Mouse (Mus musculus): ENCODE measurements around the gene Adh4. TPM values are rescaled to one million over a fixed set of nuclear protein-coding genes. Genes with fewer than 3 reads are reported as not detected.
"Not testable (repeated sequence)": the region's sequence is repeated elsewhere in the genome, so short reads cannot be mapped to it uniquely, and the experiment has no call there.

Adh4 gene
- polyA plus RNA-seq, 1 experiment from 2014 or later = not detected

DNA sequence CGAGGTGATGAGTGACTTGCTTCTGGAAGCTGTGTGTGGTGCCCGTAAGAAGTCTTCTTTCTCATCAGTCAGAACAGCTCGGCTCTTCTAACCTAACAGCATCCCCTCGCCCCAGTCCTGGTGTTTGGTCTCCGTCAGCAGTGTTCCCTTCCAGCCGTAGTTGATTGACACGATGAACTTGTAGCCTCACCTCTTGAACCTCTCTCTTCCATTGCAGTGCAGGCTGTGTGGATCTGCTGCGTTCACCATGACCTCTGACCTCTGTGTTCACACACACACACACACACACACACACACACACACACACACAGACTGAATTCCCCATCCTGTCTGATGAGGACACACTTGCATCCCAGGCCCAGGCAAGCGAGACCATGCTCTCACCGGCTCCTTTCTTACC is 36.9 kb downstream of the Adh4 start:
- H3K9me3 ChIP-seq = no peaks in the 10 kb centered on the region
- peaks cover 91% of the 10 kb centered on the region for H3K36me3 ChIP-seq
- H3K27me3 ChIP-seq = no peaks in the 10 kb centered on the region
- H3K4me3 ChIP-seq = no peak overlapping the region
- 91% methylated on average over 10 of the region's 10 CpGs for WGBS
- H3K4me1 ChIP-seq = no peaks in the 10 kb centered on the region
- no peak overlapping the region for H3K27ac ChIP-seq (replicated peaks)
- H3K9ac ChIP-seq (replicated peaks) = no peak overlapping the region
- H3K4me2 ChIP-seq (replicated peaks) = no peak overlapping the region
- ATAC-seq (ENCODE audit: low FRiP score, low read depth) = no peak

- no peak for ATAC-seq (ENCODE audit: low FRiP score, low read depth)
- H3K27me3 ChIP-seq = no peaks in the 10 kb centered on the region
- H3K4me2 ChIP-seq (replicated peaks) = no peak overlapping the region
- no peaks in the 10 kb centered on the region for H3K9me3 ChIP-seq
- no peak overlapping the region for H3K9ac ChIP-seq (replicated peaks)
- no peak overlapping the region for H3K27ac ChIP-seq (replicated peaks)
- 91% methylated on average over 1 of the region's 1 CpGs for WGBS
- H3K36me3 ChIP-seq = peaks cover 94% of the 10 kb centered on the region
- no peaks in the 10 kb centered on the region for H3K4me1 ChIP-seq
- H3K4me3 ChIP-seq = no peak overlapping the region
These were observed 39.0 kb downstream of the Adh4 start for GRCm38 (mm10) chr3:138454234-138454633.

DNA sequence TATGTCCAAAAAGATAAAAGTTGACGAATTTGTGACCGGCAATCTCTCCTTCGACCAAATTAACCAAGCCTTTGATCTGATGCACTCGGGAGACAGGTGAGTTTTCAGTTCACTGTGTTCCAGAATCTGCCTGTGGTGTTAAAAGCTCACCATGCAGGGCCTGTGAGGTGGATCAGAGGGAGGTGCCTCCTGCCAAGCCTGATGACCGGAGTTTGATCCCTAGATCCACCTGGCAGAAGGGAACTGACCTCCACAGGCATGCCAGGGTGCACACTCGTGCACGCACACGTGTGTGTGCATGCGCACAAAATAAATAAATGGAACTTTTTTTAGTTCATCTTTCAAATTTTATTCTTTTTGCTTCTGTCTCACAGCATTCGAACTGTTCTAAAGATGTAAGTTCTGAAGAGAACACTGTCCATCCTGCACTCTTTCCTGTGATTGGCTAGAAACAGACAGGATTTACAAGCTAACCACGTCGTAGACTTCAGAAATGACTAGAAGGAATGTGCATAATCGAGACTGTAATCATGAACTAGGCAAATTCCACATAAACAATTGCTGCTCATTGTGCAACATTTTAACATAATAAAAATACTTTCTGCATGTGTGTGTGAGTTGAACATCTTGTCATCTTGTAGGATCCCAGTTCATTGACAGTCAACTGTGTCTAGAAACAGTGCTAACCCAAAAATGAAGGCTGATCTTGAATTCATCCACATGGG is 39.6 kb downstream of the Adh4 start:
- no peak overlapping the region for H3K9ac ChIP-seq (replicated peaks)
- H3K4me2 ChIP-seq (replicated peaks) = no peak overlapping the region
- no peak overlapping the region for H3K4me3 ChIP-seq
- ATAC-seq (ENCODE audit: low FRiP score, low read depth) = no peak
- peaks cover 94% of the 10 kb centered on the region for H3K36me3 ChIP-seq
- H3K4me1 ChIP-seq = no peaks in the 10 kb centered on the region
- H3K9me3 ChIP-seq = no peaks in the 10 kb centered on the region
- no peaks in the 10 kb centered on the region for H3K27me3 ChIP-seq
- 91% methylated on average over 13 of the region's 13 CpGs for WGBS
- no peak overlapping the region for H3K27ac ChIP-seq (replicated peaks)

DNA sequence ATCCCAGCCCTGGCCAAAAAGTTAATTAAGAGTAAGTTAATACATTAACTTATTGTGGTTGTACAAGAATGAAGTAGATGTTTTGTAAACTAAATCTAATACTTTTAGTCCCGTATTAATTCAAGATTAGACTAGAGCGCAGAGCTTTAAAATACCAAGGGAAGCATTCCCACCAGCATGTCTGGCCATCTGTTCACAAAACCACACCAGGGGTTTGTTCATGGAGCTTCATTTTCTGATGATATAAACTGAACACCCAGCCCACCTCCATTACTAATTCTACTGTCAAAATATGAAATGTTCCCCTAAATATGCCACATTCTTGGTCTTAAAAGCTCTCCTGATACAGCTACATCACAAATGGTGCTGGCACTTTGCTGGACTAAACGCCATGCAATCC is 43.2 kb downstream of the Adh4 start:
- ATAC-seq (ENCODE audit: low FRiP score, low read depth) = no peak
- WGBS = 96% methylated on average over 3 of the region's 3 CpGs
- no peak overlapping the region for H3K9ac ChIP-seq (replicated peaks)

GRCm38 (mm10) chr3:138460260-138460659 is 45.0 kb downstream of the Adh4 start:
- ATAC-seq (ENCODE audit: low FRiP score, low read depth) = no peak
- no peak overlapping the region for H3K27ac ChIP-seq (replicated peaks)
- H3K9ac ChIP-seq (replicated peaks) = no peak overlapping the region
- peaks cover 83% of the 10 kb centered on the region for H3K36me3 ChIP-seq
- no peaks in the 10 kb centered on the region for H3K27me3 ChIP-seq
- no peaks in the 10 kb centered on the region for H3K4me1 ChIP-seq
- no peaks in the 10 kb centered on the region for H3K9me3 ChIP-seq
- whole genome bisulfite sequencing = 82% methylated on average over 13 of the region's 13 CpGs
- no peak overlapping the region for H3K4me2 ChIP-seq (replicated peaks)
- no peak overlapping the region for H3K4me3 ChIP-seq

More for the DNA sequence above, 43.2 kb downstream of the Adh4 start:
- Histone ChIP-seq H3K36me3 (peaks cover 84% of the 10 kb centered on the region), H3K27me3 (no peaks in the 10 kb centered on the region), H3K4me3 (no peak overlapping the region), H3K4me2 (replicated peaks) (no peak overlapping the region), H3K4me1 (no peaks in the 10 kb centered on the region), H3K27ac (replicated peaks) (no peak overlapping the region), H3K9me3 (no peaks in the 10 kb centered on the region)

- WGBS = 90% methylated on average over 3 of the region's 3 CpGs
- peak; percentile 1 for ATAC-seq (ENCODE audit: low FRiP score, low read depth)
- H3K4me3 ChIP-seq = no peak overlapping the region
- no peaks in the 10 kb centered on the region for H3K9me3 ChIP-seq
- no peaks in the 10 kb centered on the region for H3K27me3 ChIP-seq
- peaks cover 84% of the 10 kb centered on the region for H3K36me3 ChIP-seq
- no peak overlapping the region for H3K4me2 ChIP-seq (replicated peaks)
- no peak overlapping the region for H3K9ac ChIP-seq (replicated peaks)
- H3K27ac ChIP-seq (replicated peaks) = no peak overlapping the region
- H3K4me1 ChIP-seq = no peaks in the 10 kb centered on the region
These were observed 46.6 kb downstream of the Adh4 start for GRCm38 (mm10) chr3:138461832-138462231.

- Histone ChIP-seq H3K9ac (replicated peaks) (no peak overlapping the region), H3K4me3 (no peak overlapping the region), H3K4me1 (no peaks in the 10 kb centered on the region), H3K36me3 (peaks cover 82% of the 10 kb centered on the region), H3K27ac (replicated peaks) (no peak overlapping the region), H3K4me2 (replicated peaks) (no peak overlapping the region), H3K27me3 (no peaks in the 10 kb centered on the region), H3K9me3 (no peaks in the 10 kb centered on the region)
- WGBS = 88% methylated on average over 2 of the region's 2 CpGs
- ATAC-seq (ENCODE audit: low FRiP score, low read depth) = no peak
These were observed 47.9 kb downstream of the Adh4 start for GRCm38 (mm10) chr3:138463137-138463536.

DNA sequence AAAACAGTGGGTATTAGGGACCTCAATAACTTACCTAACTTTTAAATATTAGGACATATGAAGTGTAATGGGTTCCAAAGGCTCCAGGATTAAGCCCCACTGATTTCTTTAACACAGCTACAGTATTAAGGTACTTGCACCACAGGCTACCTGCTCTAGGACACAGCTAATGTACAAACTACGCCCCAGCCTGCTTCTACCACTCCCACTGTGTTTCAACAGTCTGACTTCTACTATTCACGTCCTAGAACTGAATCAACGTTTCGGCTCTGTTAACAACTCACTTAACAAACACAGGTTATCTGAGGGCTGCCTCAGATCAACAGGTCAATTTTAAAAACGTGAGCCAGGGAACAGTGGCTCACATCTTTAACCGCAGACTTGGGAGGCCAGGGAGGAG is 48.5 kb downstream of the Adh4 start:
- no peak overlapping the region for H3K4me3 ChIP-seq
- 91% methylated on average over 6 of the region's 6 CpGs for WGBS
- H3K4me1 ChIP-seq = no peaks in the 10 kb centered on the region
- ATAC-seq (ENCODE audit: low FRiP score, low read depth) = no peak
- no peak overlapping the region for H3K4me2 ChIP-seq (replicated peaks)
- H3K27ac ChIP-seq (replicated peaks) = no peak overlapping the region
- H3K36me3 ChIP-seq = peaks cover 82% of the 10 kb centered on the region
- no peak overlapping the region for H3K9ac ChIP-seq (replicated peaks)
- H3K27me3 ChIP-seq = no peaks in the 10 kb centered on the region
- H3K9me3 ChIP-seq = no peaks in the 10 kb centered on the region

DNA sequence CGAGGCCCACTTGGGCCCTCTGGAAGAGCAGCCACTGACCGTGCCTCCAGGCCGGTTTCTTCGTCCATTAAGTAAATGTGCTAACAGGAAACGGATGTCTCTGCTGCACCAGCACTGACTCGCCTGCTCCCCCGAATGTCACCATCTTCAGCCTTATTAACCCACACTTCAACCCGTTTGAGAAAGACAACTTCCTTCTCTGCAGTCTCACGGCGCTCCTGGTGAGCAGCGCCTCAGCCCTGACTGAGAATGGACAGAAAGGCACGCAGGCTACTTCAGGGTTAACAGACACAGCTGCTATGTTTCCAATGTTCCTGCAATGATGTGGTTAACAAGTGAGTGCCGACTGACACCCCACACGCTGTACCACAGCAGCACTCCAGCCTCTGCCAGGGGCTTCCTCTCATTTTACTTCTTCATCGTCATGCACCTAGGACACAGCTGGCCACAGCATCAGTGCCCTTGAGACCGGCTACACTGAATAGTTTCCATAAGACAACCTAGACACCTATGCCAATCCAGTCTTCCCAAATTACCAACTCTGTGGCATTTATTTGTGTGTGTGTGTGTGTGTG is 49.4 kb downstream of the Adh4 start:
- no peaks in the 10 kb centered on the region for H3K27me3 ChIP-seq
- WGBS = 91% methylated on average over 16 of the region's 16 CpGs
- H3K36me3 ChIP-seq = peaks cover 83% of the 10 kb centered on the region
- H3K4me3 ChIP-seq = no peak overlapping the region
- no peak for ATAC-seq (ENCODE audit: low FRiP score, low read depth)
- no peak overlapping the region for H3K27ac ChIP-seq (replicated peaks)
- no peaks in the 10 kb centered on the region for H3K4me1 ChIP-seq
- no peak overlapping the region for H3K9ac ChIP-seq (replicated peaks)
- H3K9me3 ChIP-seq = no peaks in the 10 kb centered on the region
- no peak overlapping the region for H3K4me2 ChIP-seq (replicated peaks)

- 94% methylated on average over 1 of the region's 1 CpGs for WGBS
These were observed 51.4 kb downstream of the Adh4 start for GRCm38 (mm10) chr3:138466656-138467055.

DNA sequence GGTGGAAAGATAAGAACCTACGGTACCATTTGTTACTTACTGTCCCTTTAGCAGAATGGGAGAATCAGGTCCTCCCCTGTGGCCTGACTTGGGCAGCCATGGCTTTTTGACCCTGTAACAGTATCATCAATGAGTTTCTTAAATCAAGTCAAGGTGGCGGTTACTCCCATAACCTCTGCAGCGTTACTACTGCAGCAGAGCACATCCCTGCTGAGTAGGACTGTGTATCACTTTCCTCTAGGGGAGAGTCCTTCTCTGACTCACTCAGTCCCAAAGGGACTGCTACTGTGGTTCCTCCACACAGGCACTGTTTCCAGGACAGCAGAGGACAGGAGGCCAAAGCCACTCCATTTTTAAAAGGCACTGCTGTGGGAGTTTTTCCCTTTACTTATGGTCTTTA is 55.8 kb downstream of the Adh4 start:
- WGBS = 79% methylated on average over 3 of the region's 3 CpGs
- no peak for ATAC-seq (ENCODE audit: low FRiP score, low read depth)
- Histone ChIP-seq H3K4me3 (no peak overlapping the region), H3K36me3 (peaks cover 60% of the 10 kb centered on the region), H3K9me3 (no peaks in the 10 kb centered on the region), H3K4me1 (no peaks in the 10 kb centered on the region), H3K4me2 (replicated peaks) (no peak overlapping the region), H3K27me3 (no peaks in the 10 kb centered on the region), H3K9ac (replicated peaks) (no peak overlapping the region), H3K27ac (replicated peaks) (no peak overlapping the region)

More at GRCm38 (mm10) chr3:138466656-138467055, 51.4 kb downstream of the Adh4 start:
- not testable (repeated sequence) for H3K4me2 ChIP-seq (replicated peaks); H3K4me1 ChIP-seq; H3K27me3 ChIP-seq; ATAC-seq (ENCODE audit: low FRiP score, low read depth); H3K9me3 ChIP-seq; H3K27ac ChIP-seq (replicated peaks); H3K9ac ChIP-seq (replicated peaks); H3K4me3 ChIP-seq
- H3K36me3 ChIP-seq = peaks cover 81% of the 10 kb centered on the region

GRCm38 (mm10) chr3:138479489-138479888 is 64.2 kb downstream of the Adh4 start:
- ATAC-seq (ENCODE audit: low FRiP score, low read depth) = no peak
- no peaks in the 10 kb centered on the region for H3K9me3 ChIP-seq
- no peaks in the 10 kb centered on the region for H3K27me3 ChIP-seq
- no peak overlapping the region for H3K27ac ChIP-seq (replicated peaks)
- no peak overlapping the region for H3K4me3 ChIP-seq
- H3K9ac ChIP-seq (replicated peaks) = no peak overlapping the region
- H3K4me1 ChIP-seq = 0 out of 2 replicates have a peak, but pooled peaks cover 2% of the 10 kb centered on the region
- no peak overlapping the region for H3K4me2 ChIP-seq (replicated peaks)
- 96% methylated on average over 8 of the region's 8 CpGs for WGBS
- H3K36me3 ChIP-seq = peaks cover 21% of the 10 kb centered on the region
